Mouse (Mus musculus) embryo, embryonic 10.5 days (tissue): ENCODE results near the gene Ucn2.

Experiments
- DNase-seq: peaks from one replicate; pipeline ENCODE4 v3.0.0-alpha.2; 2015; ENCODE audit warnings: low spot score

The Ucn2 gene

DNA sequence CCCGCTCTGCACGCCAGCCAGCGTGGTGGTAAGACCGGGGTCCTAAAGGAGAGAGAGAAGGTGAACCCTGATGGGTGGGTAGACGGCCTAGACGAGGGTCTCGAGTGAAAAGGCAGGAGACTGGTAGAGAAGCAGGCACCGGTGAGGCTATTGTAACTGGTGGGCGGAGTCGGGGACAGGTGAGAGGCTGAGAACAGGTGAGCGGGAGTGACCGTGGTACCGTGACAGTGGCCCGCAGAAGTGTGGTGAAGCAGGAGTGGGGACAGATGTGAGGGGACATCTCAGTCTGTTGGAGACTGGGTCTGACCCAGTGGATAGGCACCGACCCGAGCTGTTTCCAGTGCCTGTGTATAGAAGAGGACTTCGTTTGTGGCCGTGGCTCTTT, 6.3 kb downstream of the Ucn2 start:
- DNase-seq, result no peak

DNA sequence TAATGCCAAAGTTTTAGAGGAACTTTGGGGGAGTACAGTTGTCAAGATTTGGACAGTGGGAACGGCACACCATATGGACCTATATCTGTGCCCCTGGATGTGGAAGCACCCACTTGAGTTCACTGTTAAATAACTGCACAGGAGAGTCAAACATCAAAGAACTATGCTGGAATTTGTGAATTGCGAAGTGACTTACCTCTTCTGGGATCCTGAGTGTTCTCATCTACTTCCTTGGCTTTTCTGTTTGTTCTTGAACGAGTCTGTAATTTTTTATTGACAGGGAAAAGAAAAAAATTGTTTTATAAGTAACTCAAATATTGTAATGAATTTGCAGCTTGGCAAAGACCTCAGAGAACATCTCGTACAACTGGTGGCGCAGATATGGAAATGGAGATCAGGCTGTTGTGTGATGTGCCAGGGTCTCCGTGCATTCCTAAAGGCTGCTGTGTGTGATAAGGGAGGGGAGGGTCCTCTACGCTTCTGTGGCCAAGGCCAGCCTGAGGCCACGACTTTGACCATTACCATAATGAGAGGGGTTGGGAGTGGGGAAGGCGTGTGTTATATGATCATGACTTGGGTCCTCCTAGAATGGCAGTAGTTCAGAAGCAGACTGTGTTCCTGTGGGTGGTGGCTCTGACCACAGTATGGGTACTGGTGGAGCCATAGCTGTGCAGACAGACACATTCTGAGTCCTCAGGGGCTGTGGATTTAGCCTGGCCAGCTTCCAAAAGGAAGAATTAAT, 7.0 kb downstream of the Ucn2 start:
- no peak for DNase-seq

GRCm38 (mm10) chr9:108996411-108996810, 10.6 kb downstream of the Ucn2 start:
- DNase-seq, result no peak

- no peak for DNase-seq
Measured at GRCm38 (mm10) chr9:108998287-108999166, 12.7 kb downstream of the Ucn2 start.

DNA sequence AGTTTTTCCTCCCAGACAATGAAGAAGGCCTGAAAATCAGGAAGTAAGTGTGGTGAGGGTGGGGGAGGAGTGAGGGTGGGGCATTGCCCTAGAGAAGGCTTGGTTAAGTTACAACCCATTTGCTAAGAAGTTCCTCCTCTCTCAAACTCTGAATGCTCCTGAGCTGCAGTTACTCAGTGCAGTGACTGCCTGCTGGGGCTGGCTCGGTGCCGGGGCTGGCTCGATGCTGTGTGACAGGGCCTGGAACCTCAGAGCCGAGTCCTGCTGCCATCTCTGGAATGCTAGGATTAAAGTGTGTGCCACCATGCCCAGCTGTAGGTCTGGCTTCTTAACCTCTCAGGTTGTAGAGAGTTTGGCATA, 13.3 kb downstream of the Ucn2 start:
- no peak for DNase-seq

DNA sequence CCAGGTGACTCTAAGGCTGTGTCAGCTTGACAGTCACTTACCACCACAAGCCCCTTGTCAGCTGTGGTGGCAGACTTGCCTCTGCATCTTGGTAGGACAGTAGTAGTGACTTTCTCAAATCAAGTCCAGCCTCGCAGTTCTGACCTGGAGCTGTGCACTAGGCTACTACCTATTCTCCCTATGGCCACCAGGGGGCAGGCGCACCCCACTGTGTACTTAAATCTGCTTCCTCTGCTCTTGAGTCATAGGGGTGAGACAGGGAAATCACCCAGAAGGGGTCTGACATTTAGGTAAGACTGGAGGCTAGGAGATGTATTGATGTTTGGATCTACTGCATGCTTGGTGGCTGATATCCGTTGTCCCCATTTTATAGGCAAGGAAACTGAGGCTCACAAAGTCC, 14.9 kb downstream of the Ucn2 start:
- peak; percentile 83 for DNase-seq

DNA sequence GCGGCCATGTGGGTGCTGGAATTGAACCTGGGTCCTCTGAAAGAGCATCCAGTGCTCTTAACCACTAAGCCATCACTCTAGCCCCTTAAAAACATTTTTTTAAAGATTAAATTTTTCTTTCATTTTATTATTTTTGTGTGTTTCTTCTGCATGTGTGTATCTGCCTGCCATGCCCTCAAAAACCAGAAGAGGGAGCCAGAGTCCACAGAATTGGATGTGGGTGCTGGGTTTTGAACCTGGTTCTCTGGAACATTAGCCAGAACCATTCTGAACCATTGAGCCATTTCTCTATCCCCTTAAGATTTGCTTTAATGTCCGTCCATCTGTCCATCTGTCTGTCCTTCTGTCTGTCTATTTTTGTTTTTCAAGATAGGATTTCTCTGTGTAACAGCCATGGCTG, 17.4 kb downstream of the Ucn2 start:
- DNase-seq, result peak; percentile 80

DNA sequence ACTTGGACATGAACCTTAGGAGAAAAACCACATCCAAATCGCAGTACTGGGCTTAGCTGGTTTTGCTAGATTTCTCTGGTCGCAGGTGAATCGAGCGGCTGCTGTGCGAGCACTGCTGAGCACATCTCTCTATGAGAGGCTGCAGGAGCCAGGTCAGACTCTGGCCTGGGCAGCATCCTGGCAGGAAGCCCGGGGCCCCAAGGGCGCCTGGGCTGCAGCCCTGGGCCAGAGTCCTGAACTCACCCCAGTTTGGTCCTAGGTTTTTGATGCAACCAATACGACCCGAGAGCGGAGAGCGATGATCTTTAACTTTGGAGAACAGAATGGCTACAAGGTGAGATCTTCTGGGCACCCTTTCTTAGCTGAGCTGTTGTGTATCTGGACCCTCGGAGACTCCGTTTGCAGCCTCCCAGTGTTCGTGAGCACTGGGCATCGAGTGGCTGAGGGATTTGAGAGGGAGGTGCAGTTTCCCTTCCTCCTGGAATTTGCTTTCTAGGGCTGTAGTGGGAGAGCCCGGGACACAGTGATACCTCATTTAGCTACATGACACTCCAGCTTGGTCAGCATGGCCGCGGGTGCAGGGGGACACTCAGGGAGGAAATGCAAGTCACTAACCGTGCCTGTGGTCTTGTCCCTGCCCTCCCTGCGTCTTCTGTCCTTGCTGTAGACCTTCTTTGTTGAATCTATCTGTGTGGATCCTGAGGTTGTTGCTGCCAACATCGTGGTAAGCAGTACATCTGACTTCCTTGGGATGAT, 21.4 kb downstream of the Ucn2 start:
- no peak for DNase-seq

DNA sequence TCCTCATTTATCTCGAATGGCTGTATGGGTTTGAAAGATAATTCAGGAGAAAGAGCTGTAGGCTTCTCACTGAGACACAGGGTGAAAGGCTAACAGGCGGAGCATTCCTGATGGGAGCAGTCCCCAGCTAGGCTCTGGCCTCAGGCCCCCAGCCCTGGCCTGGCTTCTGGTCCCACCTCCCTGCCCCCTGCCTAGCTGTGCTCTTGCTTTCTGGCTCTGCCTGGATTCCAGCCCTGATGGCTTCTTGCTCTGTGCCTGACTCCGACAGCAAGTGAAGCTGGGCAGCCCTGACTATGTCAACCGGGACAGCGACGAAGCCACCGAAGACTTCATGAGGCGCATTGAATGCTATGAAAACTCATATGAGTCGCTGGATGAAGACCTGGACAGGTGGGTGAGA, 22.3 kb downstream of the Ucn2 start:
- no peak for DNase-seq

DNA sequence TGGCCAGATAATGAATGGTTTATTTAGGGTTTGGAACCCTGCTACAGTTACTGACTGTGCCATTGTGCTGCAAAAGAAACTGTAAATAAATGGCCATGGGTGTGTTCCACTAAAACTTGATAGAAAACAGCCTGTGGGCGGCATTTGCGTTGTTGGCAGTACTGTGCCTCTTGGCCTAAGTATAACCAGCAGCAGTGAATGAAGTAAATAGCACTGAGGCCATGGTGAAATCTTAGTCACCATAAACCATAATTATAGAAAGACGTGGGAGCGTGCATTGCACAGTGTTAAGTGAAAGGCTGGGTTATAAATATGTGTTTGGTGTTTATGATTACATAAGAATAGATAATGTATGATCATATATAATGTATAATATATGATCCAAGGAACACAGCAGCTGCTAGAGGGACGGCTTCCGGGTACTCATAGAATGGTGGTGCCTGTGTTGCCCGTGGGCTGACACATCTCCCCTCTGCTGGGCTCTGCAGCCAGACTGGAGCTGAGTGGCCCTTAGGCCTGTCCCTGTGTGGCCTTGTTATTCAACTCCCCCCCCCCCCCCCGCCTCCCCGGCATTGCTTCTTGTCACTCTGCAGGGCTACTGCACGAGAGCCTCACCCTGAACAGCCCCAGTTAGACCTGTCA, 23.3 kb downstream of the Ucn2 start:
- no peak for DNase-seq

- peak; percentile 14 for DNase-seq
Measured at GRCm38 (mm10) chr9:109009636-109010315, 24.0 kb downstream of the Ucn2 start.

DNA sequence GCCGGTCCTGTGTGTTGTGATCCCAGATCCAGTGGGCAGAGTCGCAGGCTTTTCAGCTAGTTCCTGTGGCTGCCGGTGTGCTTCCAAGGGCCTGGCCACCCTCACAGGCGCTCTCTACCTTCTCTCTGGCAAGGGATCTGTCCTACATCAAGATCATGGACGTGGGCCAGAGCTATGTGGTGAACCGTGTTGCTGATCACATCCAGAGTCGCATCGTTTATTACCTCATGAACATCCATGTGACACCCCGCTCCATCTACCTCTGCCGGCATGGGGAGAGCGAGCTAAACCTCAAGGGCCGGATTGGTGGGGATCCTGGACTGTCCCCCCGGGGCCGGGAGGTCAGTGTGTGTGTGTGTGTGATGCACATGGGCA, 24.5 kb downstream of the Ucn2 start:
- no peak for DNase-seq

DNA sequence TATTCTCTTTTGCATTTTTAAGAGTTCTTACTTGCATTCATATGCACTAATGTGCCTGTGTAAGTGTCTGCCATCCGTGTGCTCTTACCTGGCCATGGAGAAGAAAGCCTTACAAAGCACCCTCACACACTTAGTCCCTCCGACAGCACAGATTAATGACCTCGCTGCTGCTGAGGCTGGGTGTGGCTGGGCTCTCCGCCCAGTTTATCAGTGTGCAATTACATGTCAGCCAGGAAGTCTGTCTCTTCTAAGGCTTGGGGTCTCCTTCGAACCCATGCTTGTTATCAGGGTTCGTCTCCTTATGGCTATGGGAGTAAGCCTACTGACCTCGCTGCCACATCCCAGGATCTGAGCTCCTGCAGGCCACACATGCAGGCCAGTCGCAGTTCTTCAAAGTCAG, 29.6 kb downstream of the Ucn2 start:
- no peak for DNase-seq

DNA sequence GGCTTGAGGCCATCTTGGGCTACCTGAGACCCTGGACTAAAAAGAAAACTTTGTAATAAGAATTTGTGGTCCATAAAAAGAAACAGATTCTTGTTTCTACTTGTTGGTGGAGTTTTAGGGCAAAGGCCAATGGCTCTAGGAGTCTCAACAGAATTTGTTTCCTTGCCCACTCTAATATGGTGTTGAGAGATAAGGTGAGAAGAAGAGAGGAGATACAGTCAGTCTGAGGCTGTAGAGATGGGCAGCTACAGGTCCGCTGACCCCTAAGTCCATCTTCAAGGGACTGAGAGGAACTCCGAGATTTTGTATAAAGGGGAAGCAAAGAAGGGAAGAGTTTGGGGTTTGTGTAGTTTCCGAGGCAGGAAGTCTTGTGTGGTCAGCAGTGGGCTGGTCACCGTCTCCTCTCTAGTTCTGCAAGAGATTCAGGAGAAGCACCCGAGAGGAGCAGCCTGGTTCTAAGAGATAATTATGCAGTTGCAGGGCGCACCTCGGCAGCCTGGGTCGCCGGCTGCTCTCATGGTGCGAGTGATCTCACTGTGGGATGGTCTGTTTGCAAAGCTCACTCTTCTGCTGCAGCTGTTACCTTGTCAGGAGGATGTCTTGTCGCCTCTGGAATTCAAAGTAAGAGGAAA, 31.3 kb downstream of the Ucn2 start:
- no peak for DNase-seq

DNA sequence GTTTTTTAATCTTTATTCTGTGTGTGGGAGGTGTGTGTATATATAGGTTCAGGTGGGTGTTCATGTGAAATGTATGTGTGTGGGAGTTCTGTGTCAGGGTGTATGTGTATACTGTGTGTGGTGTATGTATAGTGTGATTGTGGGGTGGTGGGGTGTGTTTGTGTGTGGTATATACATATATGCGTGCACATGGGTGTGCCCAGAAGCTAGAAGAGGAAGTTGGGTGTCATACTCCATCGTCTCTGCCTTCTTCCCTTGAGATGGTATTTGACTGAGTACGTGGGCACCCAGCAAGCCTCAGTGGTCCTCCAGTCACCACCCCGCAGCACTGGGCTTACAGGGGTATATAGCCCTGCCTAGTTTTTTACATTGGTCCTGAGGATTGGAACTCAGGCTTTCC, 35.6 kb downstream of the Ucn2 start:
- DNase-seq, result no peak

DNA sequence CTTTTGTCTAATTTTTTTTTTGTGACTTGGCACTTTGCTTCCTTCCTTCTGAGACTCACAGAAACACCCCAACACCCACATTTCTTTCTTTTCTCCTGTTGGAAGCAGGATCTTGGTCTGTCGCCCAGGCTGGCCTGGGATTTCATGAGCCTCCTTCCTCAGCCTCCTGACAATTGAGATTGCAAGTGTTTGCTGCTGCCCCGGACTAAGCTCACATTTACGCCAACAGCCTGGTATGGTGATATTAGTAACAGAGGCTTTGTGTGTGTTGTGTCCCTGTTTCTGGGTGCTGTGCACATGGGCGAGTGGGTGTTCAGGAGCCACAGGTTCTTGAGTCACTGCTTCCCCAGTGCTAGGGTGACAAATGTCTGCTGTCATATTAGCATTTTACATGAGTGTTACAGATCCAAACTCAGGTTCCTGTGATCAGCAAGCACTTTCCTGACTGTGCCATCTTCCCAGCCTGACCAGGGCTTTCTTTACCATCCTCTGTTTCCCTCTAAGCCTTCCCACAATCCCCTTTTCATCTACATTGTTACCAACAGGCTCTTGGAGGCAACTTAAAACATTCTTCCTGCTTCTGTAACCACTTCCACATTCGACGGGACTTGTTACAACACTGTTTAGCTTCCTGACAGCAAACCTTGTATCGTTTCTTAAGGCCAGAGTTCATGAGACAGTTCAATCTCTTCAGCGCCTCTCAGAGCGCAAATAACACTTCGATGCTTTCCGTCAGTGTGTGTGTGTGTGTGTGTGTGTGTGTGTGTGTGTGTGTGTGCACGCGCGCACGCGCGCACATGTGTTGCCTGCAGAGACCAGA, 37.3 kb downstream of the Ucn2 start:
- no peak for DNase-seq

- DNase-seq, result no peak
Measured at GRCm38 (mm10) chr9:109027521-109027920, 41.7 kb downstream of the Ucn2 start.

GRCm38 (mm10) chr9:109028421-109028820, 42.6 kb downstream of the Ucn2 start:
- no peak for DNase-seq

GRCm38 (mm10) chr9:109028919-109029318, 43.1 kb downstream of the Ucn2 start:
- DNase-seq, result no peak

GRCm38 (mm10) chr9:109030312-109030711, 44.5 kb downstream of the Ucn2 start:
- no peak for DNase-seq
